Mouse (Mus musculus): ENCODE measurements around the gene Lemd2. TPM values are rescaled to one million over a fixed set of nuclear protein-coding genes. Genes with fewer than 3 reads are reported as not detected.

Lemd2 gene
- total and polyA plus RNA-seq, 2 experiments from 2014 or later = 20.6 to 85.7 TPM

- WGBS = 34% methylated on average over 10 of the region's 10 CpGs
- Histone ChIP-seq H3K9ac (replicated peaks; ENCODE audit: low read length, poor library complexity, severe bottlenecking) (no peak overlapping the region), H3K27ac (ENCODE audit: low read depth, low read length) (no peak overlapping the region), H3K36me3 (ENCODE audit: insufficient read depth, low read length) (peaks cover 40% of the 10 kb centered on the region), H3K4me2 (ENCODE audit: low read depth, low read length, poor library complexity, severe bottlenecking) (no peak overlapping the region), H3K4me3 (ENCODE audit: low read depth, low read length) (no peak overlapping the region), H3K27me3 (ENCODE audit: insufficient read depth, low read length) (no peaks in the 10 kb centered on the region), H3K4me1 (ENCODE audit: insufficient read depth, low read length) (0 out of 2 replicates have a peak, but pooled peaks cover 3% of the 10 kb centered on the region), H3K9me3 (ENCODE audit: low read length) (no peaks in the 10 kb centered on the region)
- ATAC-seq (ENCODE audit: low FRiP score) = peak; percentile 69
- TF ChIP-seq CTCF (IDR thresholded peaks at IDR 0.05) = peak; percentile 95
- DNase-seq (ENCODE audit: low spot score) = peak; percentile 82
Observed at GRCm38 (mm10) chr17:27189640-27190216, 14.5 kb downstream of the Lemd2 start.

- Histone ChIP-seq H3K27ac (ENCODE audit: low read depth, low read length) (no peak overlapping the region), H3K4me3 (ENCODE audit: low read depth, low read length) (no peak overlapping the region), H3K27me3 (ENCODE audit: insufficient read depth, low read length) (no peaks in the 10 kb centered on the region), H3K9me3 (ENCODE audit: low read length) (no peaks in the 10 kb centered on the region), H3K4me2 (ENCODE audit: low read depth, low read length, poor library complexity, severe bottlenecking) (no peak overlapping the region), H3K9ac (replicated peaks; ENCODE audit: low read length, poor library complexity, severe bottlenecking) (no peak overlapping the region), H3K4me1 (ENCODE audit: insufficient read depth, low read length) (no peaks in the 10 kb centered on the region), H3K36me3 (ENCODE audit: insufficient read depth, low read length) (peaks cover 32% of the 10 kb centered on the region)
- ATAC-seq (ENCODE audit: low FRiP score) (no peak), DNase-seq (ENCODE audit: low spot score) (no peak)
- no peak for TF ChIP-seq CTCF (IDR thresholded peaks at IDR 0.05)
- 56% methylated on average over 9 of the region's 9 CpGs for WGBS
Observed at GRCm38 (mm10) chr17:27188883-27189282, 15.4 kb downstream of the Lemd2 start.

- WGBS = 64% methylated on average over 5 of the region's 5 CpGs
- H3K9ac ChIP-seq (replicated peaks; ENCODE audit: low read length, poor library complexity, severe bottlenecking) = no peak overlapping the region
- ATAC-seq (ENCODE audit: low FRiP score) (no peak), DNase-seq (ENCODE audit: low spot score) (no peak)
- H3K27me3 ChIP-seq (ENCODE audit: insufficient read depth, low read length) = no peaks in the 10 kb centered on the region
- no peak overlapping the region for H3K4me3 ChIP-seq (ENCODE audit: low read depth, low read length)
- no peak for TF ChIP-seq CTCF (IDR thresholded peaks at IDR 0.05)
- H3K9me3 ChIP-seq (ENCODE audit: low read length) = no peaks in the 10 kb centered on the region
- H3K4me1 ChIP-seq (ENCODE audit: insufficient read depth, low read length) = no peaks in the 10 kb centered on the region
- H3K36me3 ChIP-seq (ENCODE audit: insufficient read depth, low read length) = peaks cover 14% of the 10 kb centered on the region
- H3K4me2 ChIP-seq (ENCODE audit: low read depth, low read length, poor library complexity, severe bottlenecking) = no peak overlapping the region
- no peak overlapping the region for H3K27ac ChIP-seq (ENCODE audit: low read depth, low read length)
Observed at GRCm38 (mm10) chr17:27187059-27187458, 17.2 kb downstream of the Lemd2 start.

GRCm38 (mm10) chr17:27186068-27186467 lies 18.2 kb downstream of the Lemd2 start:
- no peaks in the 10 kb centered on the region for H3K9me3 ChIP-seq (ENCODE audit: low read length)
- H3K4me3 ChIP-seq (ENCODE audit: low read depth, low read length) = no peak overlapping the region
- WGBS = 94% methylated on average over 3 of the region's 3 CpGs
- no peak for DNase-seq (ENCODE audit: low spot score)
- H3K27ac ChIP-seq (ENCODE audit: low read depth, low read length) = no peak overlapping the region
- no peak for TF ChIP-seq CTCF (IDR thresholded peaks at IDR 0.05)
- ATAC-seq (ENCODE audit: low FRiP score) = no peak
- H3K4me1 ChIP-seq (ENCODE audit: insufficient read depth, low read length) = no peaks in the 10 kb centered on the region
- H3K4me2 ChIP-seq (ENCODE audit: low read depth, low read length, poor library complexity, severe bottlenecking) = no peak overlapping the region
- H3K36me3 ChIP-seq (ENCODE audit: insufficient read depth, low read length) = peaks cover 5% of the 10 kb centered on the region
- H3K27me3 ChIP-seq (ENCODE audit: insufficient read depth, low read length) = no peaks in the 10 kb centered on the region
- H3K9ac ChIP-seq (replicated peaks; ENCODE audit: low read length, poor library complexity, severe bottlenecking) = no peak overlapping the region

GRCm38 (mm10) chr17:27183667-27184292 lies 20.5 kb downstream of the Lemd2 start:
- H3K36me3 ChIP-seq (ENCODE audit: insufficient read depth, low read length) = no peaks in the 10 kb centered on the region
- no peak overlapping the region for H3K27ac ChIP-seq (ENCODE audit: low read depth, low read length)
- no peaks in the 10 kb centered on the region for H3K4me1 ChIP-seq (ENCODE audit: insufficient read depth, low read length)
- no peak for TF ChIP-seq CTCF (IDR thresholded peaks at IDR 0.05)
- DNase-seq (ENCODE audit: low spot score) (no peak), ATAC-seq (ENCODE audit: low FRiP score) (no peak)
- no peak overlapping the region for H3K9ac ChIP-seq (replicated peaks; ENCODE audit: low read length, poor library complexity, severe bottlenecking)
- 84% methylated on average over 12 of the region's 12 CpGs for WGBS
- H3K9me3 ChIP-seq (ENCODE audit: low read length) = no peaks in the 10 kb centered on the region
- no peak overlapping the region for H3K4me2 ChIP-seq (ENCODE audit: low read depth, low read length, poor library complexity, severe bottlenecking)
- no peaks in the 10 kb centered on the region for H3K27me3 ChIP-seq (ENCODE audit: insufficient read depth, low read length)
- no peak overlapping the region for H3K4me3 ChIP-seq (ENCODE audit: low read depth, low read length)

GRCm38 (mm10) chr17:27182401-27182800 lies 21.9 kb downstream of the Lemd2 start:
- Histone ChIP-seq H3K27me3 (ENCODE audit: insufficient read depth, low read length) (no peaks in the 10 kb centered on the region), H3K4me1 (ENCODE audit: insufficient read depth, low read length) (no peaks in the 10 kb centered on the region), H3K27ac (ENCODE audit: low read depth, low read length) (no peak overlapping the region), H3K9ac (replicated peaks; ENCODE audit: low read length, poor library complexity, severe bottlenecking) (no peak overlapping the region), H3K4me2 (ENCODE audit: low read depth, low read length, poor library complexity, severe bottlenecking) (no peak overlapping the region), H3K4me3 (ENCODE audit: low read depth, low read length) (no peak overlapping the region), H3K9me3 (ENCODE audit: low read length) (no peaks in the 10 kb centered on the region), H3K36me3 (ENCODE audit: insufficient read depth, low read length) (no peaks in the 10 kb centered on the region)
- ATAC-seq (ENCODE audit: low FRiP score) = no peak
- DNase-seq (ENCODE audit: low spot score) = no peak
- 60% methylated on average over 5 of the region's 5 CpGs for WGBS
- no peak for TF ChIP-seq CTCF (IDR thresholded peaks at IDR 0.05)

Data from midbrain, postnatal 0 days (tissue).